Mouse (Mus musculus): ENCODE measurements around the gene Crim1. TPM values are rescaled to one million over a fixed set of nuclear protein-coding genes. Genes with fewer than 3 reads are reported as not detected.

Gene Crim1
- polyA plus RNA-seq, 1 experiment from 2014 or later, result 4.7 TPM

GRCm38 (mm10) chr17:78401311-78401710 is 201.3 kb downstream of the Crim1 start:
- no peak overlapping the region for H3K4me3 ChIP-seq (ENCODE audit: low read length)
- H3K4me1 ChIP-seq (replicated peaks; ENCODE audit: control insufficient read depth, insufficient read depth, low read length), result peaks cover 7% of the 10 kb centered on the region
- H3K36me3 ChIP-seq (ENCODE audit: control insufficient read depth, insufficient read depth, low read length), result peaks cover 4% of the 10 kb centered on the region; the same call in 1 of the 2 replicates
- no peak overlapping the region for H3K4me2 ChIP-seq (ENCODE audit: low read depth, low read length)
- no peaks in the 10 kb centered on the region for H3K27me3 ChIP-seq (ENCODE audit: control insufficient read depth, insufficient read depth, low read depth, low read length)
- no peak overlapping the region for H3K9ac ChIP-seq (ENCODE audit: low read length)
- H3K9me3 ChIP-seq (ENCODE audit: control insufficient read depth, low read length), result no peaks in the 10 kb centered on the region
- WGBS, result 57% methylated on average over 6 of the region's 6 CpGs
- ATAC-seq (ENCODE audit: low read depth), result 0 out of 2 replicates have a peak, but pooled peaks have one; percentile 19
- H3K27ac ChIP-seq (ENCODE audit: low read length), result no peak overlapping the region

GRCm38 (mm10) chr17:78401713-78402112 is 201.7 kb downstream of the Crim1 start:
- ATAC-seq (ENCODE audit: low read depth), result peak; percentile 74
- H3K27me3 ChIP-seq (ENCODE audit: control insufficient read depth, insufficient read depth, low read depth, low read length), result no peaks in the 10 kb centered on the region
- WGBS, result 53% methylated on average over 4 of the region's 4 CpGs
- peaks cover 7% of the 10 kb centered on the region for H3K4me1 ChIP-seq (replicated peaks; ENCODE audit: control insufficient read depth, insufficient read depth, low read length)
- H3K4me2 ChIP-seq (ENCODE audit: low read depth, low read length), result no peak overlapping the region
- H3K36me3 ChIP-seq (ENCODE audit: control insufficient read depth, insufficient read depth, low read length), result peaks cover 4% of the 10 kb centered on the region; the same call in 1 of the 2 replicates
- H3K4me3 ChIP-seq (ENCODE audit: low read length), result no peak overlapping the region
- H3K9ac ChIP-seq (ENCODE audit: low read length), result no peak overlapping the region
- H3K27ac ChIP-seq (ENCODE audit: low read length), result peak overlapping the region; percentile 10; the same call in 1 of the 2 replicates
- H3K9me3 ChIP-seq (ENCODE audit: control insufficient read depth, low read length), result no peaks in the 10 kb centered on the region

GRCm38 (mm10) chr17:78402174-78402573 is 202.1 kb downstream of the Crim1 start:
- no peak overlapping the region for H3K4me3 ChIP-seq (ENCODE audit: low read length)
- H3K36me3 ChIP-seq (ENCODE audit: control insufficient read depth, insufficient read depth, low read length), result peaks cover 4% of the 10 kb centered on the region; the same call in 1 of the 2 replicates
- 45% methylated on average over 6 of the region's 6 CpGs for WGBS
- peak; percentile 65 for ATAC-seq (ENCODE audit: low read depth)
- no peak overlapping the region for H3K9ac ChIP-seq (ENCODE audit: low read length)
- no peak overlapping the region for H3K27ac ChIP-seq (ENCODE audit: low read length)
- peaks cover 7% of the 10 kb centered on the region for H3K4me1 ChIP-seq (replicated peaks; ENCODE audit: control insufficient read depth, insufficient read depth, low read length)
- H3K27me3 ChIP-seq (ENCODE audit: control insufficient read depth, insufficient read depth, low read depth, low read length), result no peaks in the 10 kb centered on the region
- no peaks in the 10 kb centered on the region for H3K9me3 ChIP-seq (ENCODE audit: control insufficient read depth, low read length)
- H3K4me2 ChIP-seq (ENCODE audit: low read depth, low read length), result no peak overlapping the region

GRCm38 (mm10) chr17:78403229-78403628 is 203.2 kb downstream of the Crim1 start:
- Histone ChIP-seq H3K9me3 (ENCODE audit: control insufficient read depth, low read length) (no peaks in the 10 kb centered on the region), H3K36me3 (ENCODE audit: control insufficient read depth, insufficient read depth, low read length) (peaks cover 4% of the 10 kb centered on the region; the same call in 1 of the 2 replicates), H3K9ac (ENCODE audit: low read length) (no peak overlapping the region), H3K27ac (ENCODE audit: low read length) (no peak overlapping the region), H3K27me3 (ENCODE audit: control insufficient read depth, insufficient read depth, low read depth, low read length) (no peaks in the 10 kb centered on the region), H3K4me3 (ENCODE audit: low read length) (no peak overlapping the region), H3K4me2 (ENCODE audit: low read depth, low read length) (no peak overlapping the region), H3K4me1 (replicated peaks; ENCODE audit: control insufficient read depth, insufficient read depth, low read length) (peaks cover 7% of the 10 kb centered on the region)
- no peak for ATAC-seq (ENCODE audit: low read depth)
- WGBS, result 62% methylated on average over 4 of the region's 4 CpGs

- peaks cover 11% of the 10 kb centered on the region for H3K4me1 ChIP-seq (replicated peaks; ENCODE audit: control insufficient read depth, insufficient read depth, low read length)
- no peaks in the 10 kb centered on the region for H3K9me3 ChIP-seq (ENCODE audit: control insufficient read depth, low read length)
- no peak overlapping the region for H3K9ac ChIP-seq (ENCODE audit: low read length)
- 82% methylated on average over 9 of the region's 9 CpGs for WGBS
- H3K36me3 ChIP-seq (ENCODE audit: control insufficient read depth, insufficient read depth, low read length), result peaks cover 6% of the 10 kb centered on the region
- ATAC-seq (ENCODE audit: low read depth), result no peak
- H3K4me2 ChIP-seq (ENCODE audit: low read depth, low read length), result no peak overlapping the region
- no peak overlapping the region for H3K4me3 ChIP-seq (ENCODE audit: low read length)
- H3K27ac ChIP-seq (ENCODE audit: low read length), result no peak overlapping the region
- H3K27me3 ChIP-seq (ENCODE audit: control insufficient read depth, insufficient read depth, low read depth, low read length), result no peaks in the 10 kb centered on the region
Measured at GRCm38 (mm10) chr17:78403804-78404203, 203.8 kb downstream of the Crim1 start.

GRCm38 (mm10) chr17:78405336-78405735 is 205.3 kb downstream of the Crim1 start:
- no peak for ATAC-seq (ENCODE audit: low read depth)
- H3K36me3 ChIP-seq (ENCODE audit: control insufficient read depth, insufficient read depth, low read length), result peaks cover 6% of the 10 kb centered on the region

GRCm38 (mm10) chr17:78406854-78407253 is 206.8 kb downstream of the Crim1 start:
- 83% methylated on average over 10 of the region's 10 CpGs for whole genome bisulfite sequencing
- H3K4me3 ChIP-seq (ENCODE audit: low read length), result no peak overlapping the region
- no peaks in the 10 kb centered on the region for H3K9me3 ChIP-seq (ENCODE audit: control insufficient read depth, low read length)
- no peak overlapping the region for H3K27ac ChIP-seq (ENCODE audit: low read length)
- no peaks in the 10 kb centered on the region for H3K27me3 ChIP-seq (ENCODE audit: control insufficient read depth, insufficient read depth, low read depth, low read length)
- H3K4me1 ChIP-seq (replicated peaks; ENCODE audit: control insufficient read depth, insufficient read depth, low read length), result peaks cover 4% of the 10 kb centered on the region
- no peak for ATAC-seq (ENCODE audit: low read depth)
- no peak overlapping the region for H3K4me2 ChIP-seq (ENCODE audit: low read depth, low read length)
- no peak overlapping the region for H3K9ac ChIP-seq (ENCODE audit: low read length)
- H3K36me3 ChIP-seq (ENCODE audit: control insufficient read depth, insufficient read depth, low read length), result peaks cover 6% of the 10 kb centered on the region

More at GRCm38 (mm10) chr17:78405336-78405735, 205.3 kb downstream of the Crim1 start:
- no peaks in the 10 kb centered on the region for H3K27me3 ChIP-seq (ENCODE audit: control insufficient read depth, insufficient read depth, low read depth, low read length)
- no peak overlapping the region for H3K27ac ChIP-seq (ENCODE audit: low read length)
- no peak overlapping the region for H3K4me3 ChIP-seq (ENCODE audit: low read length)
- no peaks in the 10 kb centered on the region for H3K9me3 ChIP-seq (ENCODE audit: control insufficient read depth, low read length)
- H3K9ac ChIP-seq (ENCODE audit: low read length), result no peak overlapping the region
- 83% methylated on average over 3 of the region's 3 CpGs for WGBS
- H3K4me2 ChIP-seq (ENCODE audit: low read depth, low read length), result no peak overlapping the region
- H3K4me1 ChIP-seq (replicated peaks; ENCODE audit: control insufficient read depth, insufficient read depth, low read length), result peaks cover 9% of the 10 kb centered on the region

GRCm38 (mm10) chr17:78407581-78407980 is 207.5 kb downstream of the Crim1 start:
- no peak for ATAC-seq (ENCODE audit: low read depth)

GRCm38 (mm10) chr17:78408386-78408785 is 208.3 kb downstream of the Crim1 start:
- 78% methylated on average over 10 of the region's 10 CpGs for WGBS
- Histone ChIP-seq H3K27ac (ENCODE audit: low read length) (no peak overlapping the region), H3K9me3 (ENCODE audit: control insufficient read depth, low read length) (no peaks in the 10 kb centered on the region), H3K4me2 (ENCODE audit: low read depth, low read length) (no peak overlapping the region), H3K4me1 (replicated peaks; ENCODE audit: control insufficient read depth, insufficient read depth, low read length) (peaks cover 4% of the 10 kb centered on the region), H3K9ac (ENCODE audit: low read length) (no peak overlapping the region), H3K36me3 (ENCODE audit: control insufficient read depth, insufficient read depth, low read length) (peaks cover 6% of the 10 kb centered on the region), H3K27me3 (ENCODE audit: control insufficient read depth, insufficient read depth, low read depth, low read length) (no peaks in the 10 kb centered on the region), H3K4me3 (ENCODE audit: low read length) (no peak overlapping the region)
- ATAC-seq (ENCODE audit: low read depth), result no peak

More at GRCm38 (mm10) chr17:78407581-78407980, 207.5 kb downstream of the Crim1 start:
- no peak overlapping the region for H3K4me2 ChIP-seq (ENCODE audit: low read depth, low read length)
- peaks cover 6% of the 10 kb centered on the region for H3K36me3 ChIP-seq (ENCODE audit: control insufficient read depth, insufficient read depth, low read length)
- 58% methylated on average over 4 of the region's 4 CpGs for WGBS
- H3K9ac ChIP-seq (ENCODE audit: low read length), result no peak overlapping the region
- peaks cover 4% of the 10 kb centered on the region for H3K4me1 ChIP-seq (replicated peaks; ENCODE audit: control insufficient read depth, insufficient read depth, low read length)
- no peak overlapping the region for H3K4me3 ChIP-seq (ENCODE audit: low read length)
- H3K27me3 ChIP-seq (ENCODE audit: control insufficient read depth, insufficient read depth, low read depth, low read length), result no peaks in the 10 kb centered on the region
- H3K27ac ChIP-seq (ENCODE audit: low read length), result no peak overlapping the region
- no peaks in the 10 kb centered on the region for H3K9me3 ChIP-seq (ENCODE audit: control insufficient read depth, low read length)

GRCm38 (mm10) chr17:78409900-78410299 is 209.9 kb downstream of the Crim1 start:
- Histone ChIP-seq H3K36me3 (ENCODE audit: control insufficient read depth, insufficient read depth, low read length) (peaks cover 2% of the 10 kb centered on the region; the same call in 1 of the 2 replicates), H3K4me3 (ENCODE audit: low read length) (no peak overlapping the region), H3K9ac (ENCODE audit: low read length) (no peak overlapping the region), H3K9me3 (ENCODE audit: control insufficient read depth, low read length) (no peaks in the 10 kb centered on the region), H3K27me3 (ENCODE audit: control insufficient read depth, insufficient read depth, low read depth, low read length) (no peaks in the 10 kb centered on the region), H3K4me1 (replicated peaks; ENCODE audit: control insufficient read depth, insufficient read depth, low read length) (peaks cover 7% of the 10 kb centered on the region), H3K27ac (ENCODE audit: low read length) (no peak overlapping the region), H3K4me2 (ENCODE audit: low read depth, low read length) (no peak overlapping the region)
- WGBS, result 44% methylated on average over 2 of the region's 2 CpGs
- ATAC-seq (ENCODE audit: low read depth), result peak; percentile 83
